Mouse (Mus musculus) kidney, postnatal 25 days (tissue): ENCODE results near the gene Pcbp4.

Source experiments
- DNase-seq, 2 experiments: peaks; one replicate each; pipeline ENCODE4 v3.0.0; 2021; ENCODE audit warnings: mixed read lengths in 2 of 2

Pcbp4 gene

GRCm38 (mm10) chr9:106453271-106454070 lies at the start of gene Pcbp4:
Gene Pcbp4 (plus strand): TSS chr9:106453291.
- peak; percentile 79 to 90 for DNase-seq

- DNase-seq = peak; percentile 47 to 81
Observed at GRCm38 (mm10) chr9:106405275-106405674, 47.8 kb upstream of the Pcbp4 start.

GRCm38 (mm10) chr9:106406443-106407078 lies 46.5 kb upstream of the Pcbp4 start:
- DNase-seq = peak; percentile 66 to 73

DNA sequence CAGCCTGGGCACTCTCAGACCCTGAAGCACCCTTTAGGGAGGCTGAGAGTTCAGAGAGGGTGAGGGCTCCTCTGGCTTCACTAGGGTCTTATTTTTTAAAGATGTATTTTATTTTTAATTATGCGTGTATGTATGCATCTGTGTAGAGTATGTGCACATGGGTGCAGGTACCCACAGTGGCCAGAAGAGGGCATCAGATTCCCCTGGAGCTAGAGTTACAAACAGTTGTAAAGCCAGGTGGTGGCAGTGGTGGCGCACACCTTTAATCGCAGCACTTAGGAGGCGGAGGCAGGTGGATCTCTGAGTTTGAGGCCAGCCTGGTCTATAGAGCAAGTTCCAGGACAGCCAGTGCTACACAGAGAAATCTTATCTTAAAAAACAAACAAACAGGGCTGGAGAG lies 44.0 kb upstream of the Pcbp4 start:
- no peak for DNase-seq

- DNase-seq = no peak
Observed at GRCm38 (mm10) chr9:106410086-106410650, 42.9 kb upstream of the Pcbp4 start.

- DNase-seq = no peak
Observed at GRCm38 (mm10) chr9:106411091-106411594, 41.9 kb upstream of the Pcbp4 start.

DNA sequence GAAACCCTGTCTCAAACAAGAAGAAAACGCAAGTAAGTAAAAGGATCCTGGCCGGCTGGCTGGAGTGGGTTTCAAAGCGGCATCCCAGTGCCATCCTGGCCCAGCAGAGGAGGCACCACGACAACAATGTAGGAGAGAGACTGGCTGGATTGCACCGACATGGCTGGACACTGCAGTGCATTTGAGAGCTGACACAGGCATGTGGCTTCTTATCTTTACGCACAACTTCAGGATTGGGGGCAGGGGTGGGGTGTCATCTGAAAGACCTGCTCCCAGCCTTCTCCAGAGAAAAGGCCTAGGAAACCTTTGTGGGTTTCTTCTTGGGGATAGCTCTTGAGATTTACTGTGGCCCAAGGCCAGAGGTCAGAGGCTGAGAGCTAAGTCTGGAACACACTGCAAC lies 41.4 kb upstream of the Pcbp4 start:
- DNase-seq = no peak

DNA sequence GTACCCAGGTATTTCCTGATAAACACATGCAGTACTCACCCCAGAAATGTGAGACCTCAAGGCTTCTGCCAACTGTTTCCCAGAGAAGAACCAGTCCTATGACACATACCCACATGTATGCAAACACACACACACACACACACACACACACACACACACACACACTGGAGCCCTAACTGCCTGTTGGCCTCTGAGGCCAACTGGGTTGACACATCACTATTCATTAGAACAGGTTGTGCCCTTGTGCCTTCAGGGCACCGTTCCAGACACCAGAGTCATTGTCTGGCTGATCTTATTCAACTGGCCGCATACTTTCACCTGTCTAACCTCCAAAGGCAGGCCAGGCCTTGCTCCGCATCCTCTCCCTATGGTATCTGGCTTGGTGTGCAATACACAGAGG lies 40.9 kb upstream of the Pcbp4 start:
- DNase-seq = no peak

GRCm38 (mm10) chr9:106413606-106414005 lies 39.5 kb upstream of the Pcbp4 start:
- DNase-seq = no peak

GRCm38 (mm10) chr9:106416826-106417225 lies 36.3 kb upstream of the Pcbp4 start:
- no peak for DNase-seq

DNA sequence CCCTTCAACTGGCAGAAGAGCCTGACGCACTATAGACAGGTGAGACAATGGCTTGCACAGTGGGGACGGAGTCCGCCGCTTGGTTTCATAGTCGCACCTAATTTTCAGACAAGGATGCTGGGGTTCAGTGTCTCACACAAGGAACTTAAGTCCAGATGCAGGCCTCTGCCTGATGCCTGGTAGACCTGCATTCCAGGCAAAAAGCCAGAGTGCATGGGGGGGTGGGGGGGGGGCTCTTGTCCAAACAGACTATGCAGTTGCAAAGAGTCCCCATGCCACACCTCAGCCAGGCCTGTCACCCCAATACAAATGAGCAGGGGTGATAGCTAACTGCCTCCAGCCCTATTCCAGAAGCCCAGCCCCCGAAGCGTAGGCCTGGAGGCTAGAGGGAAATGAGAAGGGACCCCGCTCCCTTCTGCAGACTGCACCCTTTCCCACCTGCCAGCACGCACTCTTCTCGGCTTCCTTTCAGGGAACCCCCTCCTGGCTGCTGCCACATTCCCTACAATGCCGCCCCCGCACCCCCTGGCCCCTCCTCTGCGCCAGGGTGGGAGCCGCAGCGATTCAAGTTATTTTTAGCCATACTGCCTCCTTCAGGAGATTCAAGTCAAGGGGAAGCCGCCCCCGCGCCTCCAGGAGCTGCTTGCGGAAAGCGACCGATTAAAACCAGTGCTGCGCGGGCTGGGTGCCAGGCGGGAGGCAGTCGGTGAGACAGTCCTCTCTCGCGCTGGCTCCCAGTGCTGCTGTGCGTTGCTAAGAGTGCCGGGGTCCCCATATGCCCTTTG lies 35.1 kb upstream of the Pcbp4 start:
- peak; percentile 90 to 92 for DNase-seq

- DNase-seq = no peak
Observed at GRCm38 (mm10) chr9:106420608-106421007, 32.5 kb upstream of the Pcbp4 start.

GRCm38 (mm10) chr9:106421033-106421864 lies 31.8 kb upstream of the Pcbp4 start:
- no peak for DNase-seq

GRCm38 (mm10) chr9:106421865-106422160 lies 31.3 kb upstream of the Pcbp4 start:
- peak; percentile 87 to 94 for DNase-seq

DNA sequence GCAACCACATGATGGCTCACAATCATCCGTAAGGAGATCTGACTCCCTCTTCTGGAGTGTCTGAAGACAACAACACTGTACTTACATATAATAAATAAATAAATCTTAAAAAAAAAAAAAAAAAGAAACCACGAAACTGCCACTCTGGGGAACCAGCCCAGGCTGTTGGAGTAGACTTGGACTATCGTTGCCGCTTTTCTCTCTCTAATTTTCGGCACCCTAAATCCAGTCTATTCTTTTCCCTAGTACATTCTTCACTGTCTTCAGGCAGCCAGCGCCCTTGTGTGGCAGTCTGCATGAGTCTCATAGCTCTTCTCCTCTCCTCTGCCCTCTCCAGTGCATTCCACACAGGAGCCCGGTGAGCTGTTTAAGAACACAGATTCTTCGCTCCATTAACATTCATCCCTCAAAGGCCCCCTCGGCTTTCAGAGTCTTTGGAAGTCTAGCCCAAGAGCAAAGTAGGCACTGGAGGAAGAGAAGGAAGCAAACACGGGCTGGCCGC lies 24.3 kb upstream of the Pcbp4 start:
- no peak for DNase-seq

GRCm38 (mm10) chr9:106429221-106430014 lies 23.7 kb upstream of the Pcbp4 start, which contains the start of gene Rpl29:
Gene Rpl29 (plus strand): TSS chr9:106429454.
- peak; percentile 96 to 98 for DNase-seq

- no peak for DNase-seq
Observed at GRCm38 (mm10) chr9:106430015-106430264, 23.2 kb upstream of the Pcbp4 start.

DNA sequence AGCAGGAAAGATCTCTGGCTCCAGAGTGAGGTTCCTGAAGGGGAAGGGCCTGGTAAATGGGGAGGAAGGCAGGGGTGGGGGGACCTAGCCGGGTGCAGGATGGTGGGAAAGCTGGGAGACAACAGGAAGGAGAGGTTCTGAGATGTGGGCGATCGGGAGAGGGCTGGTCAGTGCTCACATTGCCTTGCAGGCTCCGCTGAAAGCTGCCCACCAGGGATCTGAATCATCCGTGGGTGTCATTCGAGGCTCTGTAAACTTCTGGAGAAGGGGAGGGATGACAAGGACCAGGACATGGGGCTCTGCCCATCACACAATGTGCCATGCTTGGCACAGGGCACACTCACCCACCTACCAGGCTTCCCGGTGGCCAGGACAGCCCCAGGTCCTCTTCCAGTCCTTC lies 19.7 kb upstream of the Pcbp4 start:
- no peak for DNase-seq

DNA sequence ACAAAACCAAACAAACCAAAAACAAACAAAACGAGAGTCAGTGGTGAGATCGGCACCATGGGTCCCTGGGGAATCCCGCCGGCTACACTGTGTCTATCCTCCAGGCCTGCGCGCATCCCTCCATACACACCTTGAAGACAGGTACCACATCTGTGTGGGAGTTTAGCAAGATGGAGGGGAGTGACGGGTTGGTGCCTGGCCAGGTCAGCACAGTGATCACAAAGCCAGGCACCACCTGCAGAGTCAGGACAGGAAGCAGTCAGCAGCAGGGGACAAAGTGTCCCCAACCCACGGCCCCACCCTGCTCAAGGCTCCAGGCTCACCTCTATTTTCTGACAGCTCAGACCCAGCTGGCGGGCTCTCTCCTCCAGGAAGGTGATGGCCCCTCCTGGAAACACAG lies 16.5 kb upstream of the Pcbp4 start:
- DNase-seq = no peak

GRCm38 (mm10) chr9:106442680-106443079 lies 10.4 kb upstream of the Pcbp4 start:
- no peak for DNase-seq

DNA sequence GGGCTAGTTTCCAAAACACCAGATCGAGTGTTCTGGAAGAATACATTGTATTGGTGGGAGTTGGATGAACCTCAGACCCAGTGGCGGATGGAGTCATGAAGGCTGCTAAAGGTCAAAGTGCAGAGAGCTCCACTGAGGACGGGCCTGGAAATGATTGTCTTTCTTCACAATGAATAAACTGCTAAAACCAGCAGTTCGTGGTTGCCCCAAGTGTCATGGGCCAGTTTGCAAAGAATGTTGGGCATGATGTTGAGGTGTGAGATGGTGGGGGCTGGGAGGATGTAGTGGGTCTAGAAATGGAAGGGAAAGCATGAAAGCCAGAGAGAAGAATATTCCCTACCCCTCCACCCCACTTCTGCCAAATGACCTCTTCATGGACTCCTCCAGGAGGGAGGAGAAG lies 8.3 kb upstream of the Pcbp4 start:
- DNase-seq = peak; percentile 62 to 77
